Mouse (Mus musculus) lung, adult 10 weeks (tissue): Measurements from ENCODE around the gene Neurl3. TPM values are rescaled to one million over a fixed set of nuclear protein-coding genes. Genes with fewer than 3 reads are reported as not detected.

ENCODE experiments used
- polyA plus RNA-seq: library from polyadenylated mRNA; stranded (reverse); fragments of 350-450 nt; fragmentation: Illumina TruSeq; extraction: RNeasy Lipid Tissue Mini Kit (QIAGEN cat#74804); gene quantifications from one replicate; pipeline ENCODE4 v1.2.3, GENCODE M21; 2014; ENCODE audit warnings: low read depth, low replicate concordance; ENCODE audit not compliant: insufficient read depth

Gene Neurl3
- polyA plus RNA-seq, result 21.6 TPM

DNA sequence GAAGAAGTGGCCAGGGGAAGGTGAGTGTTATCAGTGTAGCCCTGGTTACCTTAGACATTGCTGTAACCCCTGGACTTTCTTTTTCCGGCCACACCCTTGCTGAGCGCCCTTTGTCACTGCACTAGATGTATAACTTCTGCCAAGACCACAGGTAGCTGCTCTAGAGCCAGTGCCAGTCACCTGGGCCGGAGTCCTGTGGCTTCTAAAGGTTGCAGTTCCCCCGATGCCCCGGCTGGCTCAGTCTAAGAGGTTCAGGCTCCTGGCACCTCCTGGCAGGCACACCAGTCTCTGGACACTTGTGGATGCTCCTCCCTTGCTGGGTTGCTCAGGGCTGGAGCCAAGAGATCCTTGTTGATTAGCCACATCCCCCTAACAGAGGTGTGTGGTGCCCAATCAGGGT lies at the start of gene Neurl3:
TSS of gene Neurl3 (minus strand) at position 225 of the 400 bp plus-strand sequence.

DNA sequence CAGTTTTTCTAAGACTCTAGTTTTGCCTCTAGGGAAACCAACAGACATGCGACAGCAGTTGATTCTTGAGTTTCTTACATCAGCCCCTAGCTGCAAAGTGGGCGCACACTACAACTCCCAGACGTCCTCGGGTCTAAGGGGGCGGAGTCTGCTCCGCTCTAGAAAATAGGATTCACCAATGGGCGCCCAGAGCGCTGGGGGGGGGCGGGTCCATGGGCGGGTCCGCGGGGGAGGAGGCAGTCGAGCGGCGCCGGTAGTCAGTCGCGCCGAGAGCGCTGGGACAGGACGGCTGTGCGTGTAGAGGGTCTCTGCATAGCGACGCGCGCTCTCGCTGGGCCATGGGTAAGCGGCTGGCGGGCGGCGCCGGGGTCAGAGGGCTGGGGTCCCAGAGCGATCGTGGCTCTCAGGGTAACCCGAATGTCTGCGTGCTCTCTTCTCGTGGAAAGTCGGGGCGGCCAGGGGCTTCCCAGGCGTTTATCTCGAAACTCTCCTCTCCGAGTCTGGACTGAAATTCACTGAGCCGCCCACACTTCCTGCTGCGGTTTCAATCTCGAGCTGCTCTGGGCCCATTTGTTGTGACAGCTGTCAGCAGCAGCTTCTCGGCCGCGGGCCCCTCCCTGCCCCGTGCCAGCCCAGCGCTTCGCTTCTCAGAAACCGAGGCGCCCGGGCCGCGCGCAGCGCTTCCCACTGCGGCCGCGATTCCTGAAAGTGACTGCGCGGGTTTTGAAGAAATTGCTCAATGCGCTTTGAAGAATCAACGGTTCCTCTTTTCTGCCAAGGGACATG lies 33.2 kb upstream of the Neurl3 start, which contains the start of gene Arid5a:
TSS of gene Arid5a (plus strand) at position 239 of the 786 bp plus-strand sequence.

GRCm38 (mm10) chr1:36244058-36244827 lies 30.2 kb downstream of the Neurl3 start, which contains the start of gene Uggt1:
Uggt1 (minus strand) TSS chr1:36244720.

Other genes starting within 250 kb of the Neurl3 start
- 10.7 TPM for gene Hs6st1, start 206.3 kb downstream of the Neurl3 start, polyA plus RNA-seq
- gene Uggt1, start 30.0 kb downstream of the Neurl3 start, polyA plus RNA-seq, result 18.5 TPM
- 11.3 TPM for gene Arid5a, start 33.1 kb upstream of the Neurl3 start, polyA plus RNA-seq
- gene Kansl3, start 94.5 kb upstream of the Neurl3 start, polyA plus RNA-seq, result 15.5 TPM
- gene Fer1l5, start 97.6 kb upstream of the Neurl3 start, polyA plus RNA-seq, result not detected
- gene Lman2l, start 170.6 kb upstream of the Neurl3 start, polyA plus RNA-seq, result 15.4 TPM
- 2.5 TPM for gene Cnnm4, start 196.9 kb upstream of the Neurl3 start, polyA plus RNA-seq
- gene Cnnm3, start 237.2 kb upstream of the Neurl3 start, polyA plus RNA-seq, result 8.4 TPM